Mouse (Mus musculus) small intestine, adult 2 months (tissue): ENCODE results near the gene Rnf39. TPM values are rescaled to one million over a fixed set of nuclear protein-coding genes. Genes with fewer than 3 reads are reported as not detected.

ENCODE experiments used
- H3K27ac ChIP-seq: fragments of 200-500 bp; 2 replicates; pipeline ENCODE4 v1.5.1; 2012; ENCODE audit warnings: low read depth, low read length, control low read depth, inconsistent platforms; ENCODE audit not compliant: insufficient read depth
- H3K27me3 ChIP-seq: fragments of 200-500 bp; 2 replicates; pipeline ENCODE4 v1.6.1; 2012; ENCODE audit warnings: mild to moderate bottlenecking, moderate library complexity, low read length, inconsistent platforms; ENCODE audit not compliant: control insufficient read depth, insufficient read depth
- H3K36me3 ChIP-seq: fragments of 200-500 bp; 2 replicates; pipeline ENCODE4 v1.6.1; 2012; ENCODE audit warnings: mild to moderate bottlenecking, low read length, control low read depth, inconsistent platforms; ENCODE audit not compliant: control insufficient read depth, insufficient read depth
- H3K4me1 ChIP-seq: fragments of 200-500 bp; 2 replicates; pipeline ENCODE4 v1.6.1; 2012; ENCODE audit warnings: low read length, inconsistent platforms, mixed read lengths; ENCODE audit not compliant: control insufficient read depth, insufficient read depth, insufficient read length
- H3K4me3 ChIP-seq: fragments of 200-500 bp; 2 replicates; pipeline ENCODE4 v1.5.1; 2012; ENCODE audit warnings: low read depth, mild to moderate bottlenecking, control low read depth, inconsistent platforms, low read length, moderate library complexity
- CTCF ChIP-seq: fragments of 200-500 bp; IDR thresholded peaks from 2 replicates; pipeline ENCODE4 v1.5.1; 2012; ENCODE audit warnings: low read depth, mild to moderate bottlenecking, control low read depth, inconsistent platforms, low read length, moderate library complexity, mixed read lengths; ENCODE audit not compliant: insufficient replicate concordance, insufficient read length; ENCODE audit errors: extremely low read depth
- POLR2A ChIP-seq: fragments of 200-500 bp; IDR thresholded peaks from 2 replicates; pipeline ENCODE4 v1.6.1; 2012; ENCODE audit warnings: low read depth, mild to moderate bottlenecking, control low read depth, inconsistent platforms, low read length, moderate library complexity
- WGBS: fragments of 180-500 bp; shearing (Covaris S2); methylation state at CpG from one replicate; pipeline ENCODE4 v1.1.7; 2018; 5-methylcytosine and 5-hydroxymethylcytosine counted together
- polyA plus RNA-seq: library from polyadenylated mRNA; depleted of rRNA; stranded (reverse); fragments of >200 nt; gene quantifications from 2 replicates; pipeline ENCODE4 v1.2.3, GENCODE M21; 2012

Gene Rnf39
- polyA plus RNA-seq, 1 experiment, result 16.0 TPM

- Histone ChIP-seq H3K36me3 (no peaks in the 10 kb centered on the region), H3K4me3 (no peak overlapping the region), H3K27me3 (peaks cover 4% of the 10 kb centered on the region), H3K27ac (no peak overlapping the region), H3K4me1 (peaks cover 9% of the 10 kb centered on the region)
- TF ChIP-seq POLR2A (no peak), CTCF (no peak)
- 29% methylated on average over 2 of the region's 2 CpGs for WGBS
These were observed 4.7 kb upstream of the Rnf39 start for GRCm38 (mm10) chr17:36938056-36938455.

GRCm38 (mm10) chr17:36942391-36942790, 327 bp upstream of the Rnf39 start:
- peak overlapping the region; percentile 58 for H3K4me3 ChIP-seq
- H3K27ac ChIP-seq, result no peak overlapping the region
- H3K27me3 ChIP-seq, result peaks cover 12% of the 10 kb centered on the region
- H3K36me3 ChIP-seq, result no peaks in the 10 kb centered on the region
- TF ChIP-seq POLR2A (no peak), CTCF (no peak)
- peaks cover 18% of the 10 kb centered on the region for H3K4me1 ChIP-seq
- WGBS, result 10% methylated on average over 10 of the region's 10 CpGs

- H3K4me1 ChIP-seq, result peaks cover 19% of the 10 kb centered on the region
- H3K27me3 ChIP-seq, result peaks cover 14% of the 10 kb centered on the region
- H3K36me3 ChIP-seq, result no peaks in the 10 kb centered on the region; the same call in 1 of the 2 replicates
- WGBS, result 40% methylated on average over 5 of the region's 5 CpGs
- TF ChIP-seq POLR2A, result no peak
- TF ChIP-seq CTCF, result no peak
- H3K4me3 ChIP-seq, result peak overlapping the region; percentile 28
- H3K27ac ChIP-seq, result no peak overlapping the region
These were observed 973 bp downstream of the Rnf39 start for GRCm38 (mm10) chr17:36943691-36944090.

- peaks cover 19% of the 10 kb centered on the region for H3K4me1 ChIP-seq
- H3K27me3 ChIP-seq, result peaks cover 14% of the 10 kb centered on the region
- no peak overlapping the region for H3K27ac ChIP-seq
- 0 out of 2 replicates have a peak overlapping the region, but pooled peaks have one; percentile 2 for H3K4me3 ChIP-seq
- peak; percentile 7; the same call in 1 of the 2 replicates for TF ChIP-seq CTCF
- TF ChIP-seq POLR2A, result no peak
- 31% methylated on average over 9 of the region's 9 CpGs for WGBS
- H3K36me3 ChIP-seq, result peaks cover 5% of the 10 kb centered on the region
These were observed 1.5 kb downstream of the Rnf39 start for GRCm38 (mm10) chr17:36944121-36944775.

GRCm38 (mm10) chr17:36947051-36947819, 4.5 kb downstream of the Rnf39 start:
- H3K27ac ChIP-seq, result no peak overlapping the region

GRCm38 (mm10) chr17:36948286-36948685, 5.6 kb downstream of the Rnf39 start:
- H3K27me3 ChIP-seq, result peaks cover 8% of the 10 kb centered on the region
- no peak overlapping the region for H3K27ac ChIP-seq
- H3K36me3 ChIP-seq, result peaks cover 10% of the 10 kb centered on the region
- 96% methylated on average over 1 of the region's 1 CpGs for whole genome bisulfite sequencing
- peaks cover 10% of the 10 kb centered on the region for H3K4me1 ChIP-seq
- no peak for TF ChIP-seq POLR2A
- TF ChIP-seq CTCF, result no peak
- no peak overlapping the region for H3K4me3 ChIP-seq

More at GRCm38 (mm10) chr17:36947051-36947819, 4.5 kb downstream of the Rnf39 start:
- TF ChIP-seq CTCF, result no peak
- TF ChIP-seq POLR2A, result no peak
- H3K4me3 ChIP-seq, result peak overlapping the region; percentile 58
- WGBS, result 1% methylated on average over 62 of the region's 62 CpGs
- peaks cover 14% of the 10 kb centered on the region for H3K27me3 ChIP-seq
- H3K4me1 ChIP-seq, result peaks cover 19% of the 10 kb centered on the region
- H3K36me3 ChIP-seq, result peaks cover 10% of the 10 kb centered on the region

GRCm38 (mm10) chr17:36949265-36949664, 6.5 kb downstream of the Rnf39 start:
- Histone ChIP-seq H3K4me1 (peaks cover 10% of the 10 kb centered on the region), H3K4me3 (no peak overlapping the region), H3K36me3 (peaks cover 10% of the 10 kb centered on the region), H3K27me3 (0 out of 2 replicates have a peak, but pooled peaks cover 3% of the 10 kb centered on the region), H3K27ac (no peak overlapping the region)
- TF ChIP-seq CTCF, result no peak
- TF ChIP-seq POLR2A, result no peak
- 94% methylated on average over 8 of the region's 8 CpGs for WGBS
